Mouse (Mus musculus): ENCODE data around the gene Samd15.

Samd15 gene

DNA sequence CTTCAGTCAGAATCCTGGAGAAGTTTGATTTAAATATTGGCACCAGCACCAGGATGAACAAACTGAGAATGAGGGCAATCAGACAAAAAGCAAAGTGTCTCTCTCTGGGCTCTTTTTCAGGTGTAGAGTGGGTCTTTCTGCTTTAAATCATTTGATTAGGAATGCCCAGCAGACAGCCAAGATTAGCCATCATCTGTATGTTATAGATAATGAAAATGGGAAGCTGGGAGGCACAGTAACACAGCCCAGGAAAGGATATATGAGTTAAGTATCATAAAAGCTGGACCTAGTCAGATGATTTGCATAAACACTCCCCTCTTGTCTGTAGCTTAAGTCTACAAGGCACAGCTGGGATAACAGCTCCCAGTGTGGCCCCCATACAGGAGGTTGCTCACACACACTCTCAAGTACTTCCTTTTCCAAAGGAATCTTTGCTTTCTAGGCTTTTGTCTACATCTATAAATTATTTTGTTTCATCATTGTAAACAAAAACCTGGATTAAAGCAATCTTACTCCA lies 30.9 kb downstream of the Samd15 start:
- DNase-seq (ENCODE audit: low read depth, low spot score), result no peak

DNA sequence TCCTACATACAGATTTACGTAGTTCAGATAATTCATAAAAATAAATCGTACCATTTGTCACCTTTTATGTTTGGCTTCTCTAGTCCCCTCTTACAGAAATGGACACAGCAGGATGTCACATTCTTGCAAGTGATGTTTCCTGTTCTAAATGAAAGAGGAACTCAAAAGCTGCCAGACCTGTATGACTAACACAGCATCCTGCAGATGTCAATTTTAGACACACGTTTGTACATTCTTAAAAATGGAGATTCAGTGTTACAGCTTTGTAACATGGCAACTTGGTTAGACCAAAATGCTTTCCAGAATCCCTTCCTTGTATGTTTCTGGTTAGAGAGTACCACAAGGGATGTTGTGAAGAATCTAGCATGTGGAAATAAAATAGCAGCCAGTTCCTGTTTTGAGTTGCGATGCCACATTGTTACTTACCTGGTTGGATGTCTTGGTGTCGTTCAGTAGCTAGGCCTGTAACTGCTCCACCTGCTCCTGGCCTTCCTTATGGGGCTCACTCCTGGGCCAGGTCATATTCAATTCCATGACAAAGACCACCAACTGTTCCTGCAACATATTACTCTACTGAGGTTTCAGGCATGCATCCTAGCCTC lies 37.5 kb downstream of the Samd15 start:
- peak; percentile 84 for DNase-seq (ENCODE audit: low read depth, low spot score)

DNA sequence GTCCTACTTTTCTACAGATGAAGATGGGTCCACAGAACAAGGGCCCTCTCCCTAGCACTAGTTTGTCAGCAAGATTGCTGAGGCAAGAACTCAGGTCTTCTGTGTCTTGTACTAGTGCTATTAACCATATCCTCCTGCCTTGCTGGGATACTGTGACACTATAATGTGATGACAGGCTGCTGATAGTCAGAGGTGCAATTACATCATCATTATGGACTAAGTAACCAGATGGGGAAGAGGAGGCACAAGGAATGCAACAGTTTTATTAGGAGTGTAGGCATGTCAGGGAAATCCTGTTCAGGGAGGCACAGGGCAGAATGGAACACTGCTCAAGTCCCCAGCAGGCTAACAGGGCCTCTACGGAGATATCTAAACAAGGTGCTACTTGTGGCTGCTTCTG lies 39.1 kb downstream of the Samd15 start, which contains the start of gene Noxred1:
Gene Noxred1 (minus strand): TSS at position 101 of the 400 bp plus-strand sequence.
- DNase-seq (ENCODE audit: low read depth, low spot score), result no peak

DNA sequence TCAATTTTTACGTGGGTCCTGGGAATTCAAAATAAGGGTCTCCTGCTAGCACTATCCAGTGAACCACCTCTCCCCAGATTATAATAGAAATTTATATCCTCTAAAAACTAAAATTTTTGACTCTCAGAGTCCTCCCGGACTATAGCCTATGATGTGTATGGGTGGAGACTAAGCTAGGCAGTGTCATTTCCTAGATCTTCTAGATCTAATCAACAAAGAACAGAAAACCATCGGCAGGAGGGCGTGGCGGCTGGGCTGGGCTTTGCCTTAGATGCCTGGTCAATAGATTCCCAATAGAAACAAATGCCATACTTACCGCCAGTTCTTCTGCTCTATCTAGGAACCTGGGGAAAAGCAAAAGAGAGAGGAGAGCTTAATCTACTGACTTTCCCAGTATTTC lies 50.6 kb downstream of the Samd15 start:
- no peak for DNase-seq (ENCODE audit: low read depth, low spot score)

DNA sequence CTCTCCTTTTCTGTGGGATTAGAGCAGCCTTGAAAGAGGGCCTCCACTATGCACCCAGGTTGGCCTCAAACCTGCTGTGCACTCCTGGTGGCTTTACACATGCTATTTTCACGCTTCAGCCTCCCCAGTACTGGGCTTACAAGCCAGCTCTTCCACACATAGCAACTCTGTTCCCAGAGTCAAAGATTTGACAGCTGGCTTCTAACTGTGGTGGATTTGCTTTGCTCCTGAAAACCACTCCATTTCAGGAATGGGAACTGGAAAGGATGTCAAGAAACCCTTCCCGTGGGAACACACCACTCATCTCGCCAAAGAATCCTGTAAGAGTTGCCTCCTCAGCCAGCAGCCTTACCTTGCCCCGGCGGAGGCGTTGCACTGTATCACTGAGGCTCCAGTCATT lies 54.4 kb downstream of the Samd15 start:
- no peak for DNase-seq (ENCODE audit: low read depth, low spot score)

DNA sequence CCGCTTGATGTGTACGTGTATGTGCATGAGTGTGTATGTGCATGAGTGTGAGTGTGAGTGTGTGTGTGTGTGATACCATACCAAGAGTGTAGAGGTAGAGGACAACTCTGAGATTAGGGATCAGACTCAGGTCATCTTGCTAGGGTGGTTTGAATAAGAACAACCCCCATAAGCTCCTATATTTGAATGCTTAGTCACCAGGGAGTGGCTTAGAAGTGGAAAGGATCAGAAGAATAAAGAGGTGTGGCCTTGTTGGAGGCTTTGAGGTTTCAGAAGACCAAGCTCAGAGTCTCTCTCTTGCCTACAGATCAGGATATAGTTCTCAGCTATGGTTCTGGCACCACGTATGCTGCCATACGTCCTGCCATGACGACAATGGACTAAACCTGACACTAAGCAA lies 57.1 kb downstream of the Samd15 start:
- no peak for DNase-seq (ENCODE audit: low read depth, low spot score)

DNA sequence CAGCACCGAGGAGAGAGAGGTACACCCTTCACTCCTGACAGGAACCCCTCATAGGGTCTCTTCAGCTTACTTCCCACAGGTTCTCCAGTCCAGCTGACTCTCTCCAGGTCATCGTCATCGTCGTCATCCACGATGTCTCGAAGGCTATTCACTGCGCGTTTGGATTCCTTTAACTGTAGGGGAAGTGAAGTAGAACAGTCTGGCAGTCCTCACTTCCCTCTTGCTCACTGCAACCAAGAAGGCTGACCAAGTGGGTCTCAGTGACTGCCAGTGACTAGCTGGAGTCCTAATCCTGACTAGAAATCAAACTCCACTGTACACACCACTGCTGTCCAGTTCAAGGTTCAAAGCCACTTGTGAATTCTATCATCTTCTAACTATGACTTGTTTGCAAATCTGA lies 61.0 kb downstream of the Samd15 start:
- no peak for DNase-seq (ENCODE audit: low read depth, low spot score)
